Mouse (Mus musculus) testis, postnatal 14 days (tissue): ENCODE measurements around the gene Cabp1.

ENCODE experiments used
- DNase-seq: peaks from one replicate; pipeline ENCODE4 v3.0.0; 2021; ENCODE audit warnings: low spot score

The Cabp1 gene

DNA sequence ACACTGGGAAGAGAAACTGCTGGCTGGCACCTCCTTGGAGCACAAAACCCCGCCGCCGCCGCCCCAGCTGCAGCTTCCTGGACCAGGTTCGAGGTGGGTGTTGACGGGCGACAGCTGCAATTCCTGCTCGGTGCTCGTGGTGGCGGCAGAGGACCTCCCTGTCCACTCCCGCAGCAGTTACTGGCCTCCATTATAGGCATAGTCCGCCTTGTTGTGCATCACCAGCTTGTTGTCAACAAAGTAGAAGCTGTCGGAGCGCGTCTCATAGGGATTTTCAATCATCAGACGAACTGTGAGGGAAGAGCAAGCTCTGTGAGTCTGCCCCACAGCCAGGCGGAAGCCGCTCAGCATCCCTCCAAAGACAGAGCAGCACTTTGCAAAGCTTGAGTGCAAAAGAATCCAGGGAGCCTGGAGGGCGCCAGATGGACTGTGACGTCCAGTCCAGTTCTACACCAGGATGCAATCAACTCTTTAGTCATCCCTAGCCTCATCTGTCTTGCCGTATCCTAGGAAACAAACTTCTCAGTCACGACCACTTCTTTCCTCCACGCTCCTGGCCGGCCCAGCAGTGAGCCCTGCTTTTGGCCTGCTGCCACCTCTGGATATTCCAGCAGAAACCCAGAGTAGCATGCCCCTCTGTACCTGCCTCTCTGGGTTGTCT lies 68.8 kb downstream of the Cabp1 start:
- DNase-seq = no peak

GRCm38 (mm10) chr5:115124690-115125089 lies 69.5 kb downstream of the Cabp1 start:
- no peak for DNase-seq

DNA sequence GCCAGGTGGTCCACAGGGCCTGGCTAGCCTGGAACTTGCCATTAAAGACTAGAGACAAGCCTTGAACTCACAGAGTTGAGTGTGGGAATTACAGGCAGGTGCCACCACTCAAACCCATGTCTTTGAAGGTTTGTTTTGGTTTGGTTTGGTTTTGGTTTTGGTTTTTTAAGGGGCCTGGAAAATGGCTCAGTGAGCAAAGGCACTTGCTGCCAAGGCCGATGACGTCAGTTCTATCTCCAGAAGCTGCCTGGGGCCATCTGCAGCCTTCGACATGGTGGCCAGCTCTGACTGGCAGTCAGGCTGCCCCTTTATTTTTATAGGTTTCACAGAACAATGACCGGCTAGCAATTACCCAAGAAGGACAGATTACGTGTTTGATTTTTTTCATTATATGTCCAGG lies 73.2 kb downstream of the Cabp1 start:
- DNase-seq = no peak

GRCm38 (mm10) chr5:115118961-115119570 lies 75.1 kb downstream of the Cabp1 start, which contains the start of gene Acads:
Gene Acads (minus strand): TSS chr5:115119346.
- DNase-seq = peak; percentile 85
